Mouse (Mus musculus): ENCODE results near the gene Nup107. TPM values are rescaled to one million over a fixed set of nuclear protein-coding genes. Genes with fewer than 3 reads are reported as not detected.
"Not testable (repeated sequence)": the region's sequence is repeated elsewhere in the genome, so short reads cannot be mapped to it uniquely, and the experiment has no call there.

The Nup107 gene
- polyA plus RNA-seq, 1 experiment from 2014 or later, result 64.8 TPM

DNA sequence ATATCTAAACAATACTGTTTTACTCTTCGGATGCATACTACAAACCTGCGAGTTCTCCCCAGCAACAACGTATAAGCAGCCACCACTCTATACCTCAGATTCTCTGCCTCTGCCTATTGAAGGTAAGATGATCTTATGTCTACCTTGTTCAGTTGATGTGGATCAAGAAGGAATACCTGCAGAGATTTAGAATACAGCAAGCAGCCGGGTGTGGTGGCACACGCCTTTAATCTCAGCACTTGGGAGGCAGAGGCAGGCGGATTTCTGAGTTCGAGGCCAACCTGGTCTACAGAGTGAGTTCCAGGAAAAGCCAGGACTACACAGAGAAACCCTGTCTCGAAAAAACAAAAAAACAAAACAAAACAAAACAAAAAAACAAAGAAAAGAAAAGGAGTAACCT lies 55.0 kb downstream of the Nup107 start:
- H3K9ac ChIP-seq (ENCODE audit: low read length); H3K27ac ChIP-seq (ENCODE audit: low read length); ATAC-seq (ENCODE audit: low read depth); H3K27me3 ChIP-seq (ENCODE audit: control insufficient read depth, insufficient read depth, low read depth, low read length); H3K4me1 ChIP-seq (replicated peaks; ENCODE audit: control insufficient read depth, insufficient read depth, low read length); H3K4me3 ChIP-seq (ENCODE audit: low read length); H3K9me3 ChIP-seq (ENCODE audit: control insufficient read depth, low read length); H3K4me2 ChIP-seq (ENCODE audit: low read depth, low read length): not testable (repeated sequence)
- 94% methylated on average over 8 of the region's 8 CpGs for WGBS
- H3K36me3 ChIP-seq (ENCODE audit: control insufficient read depth, insufficient read depth, low read length), result peaks cover 12% of the 10 kb centered on the region

GRCm38 (mm10) chr10:117737075-117737474 lies 55.4 kb downstream of the Nup107 start:
- peaks cover 12% of the 10 kb centered on the region for H3K36me3 ChIP-seq (ENCODE audit: control insufficient read depth, insufficient read depth, low read length)
- no peaks in the 10 kb centered on the region for H3K4me1 ChIP-seq (replicated peaks; ENCODE audit: control insufficient read depth, insufficient read depth, low read length)
- no peaks in the 10 kb centered on the region for H3K9me3 ChIP-seq (ENCODE audit: control insufficient read depth, low read length)
- H3K27me3 ChIP-seq (ENCODE audit: control insufficient read depth, insufficient read depth, low read depth, low read length), result no peaks in the 10 kb centered on the region
- 85% methylated on average over 4 of the region's 4 CpGs for WGBS
- H3K9ac ChIP-seq (ENCODE audit: low read length), result no peak overlapping the region
- no peak for ATAC-seq (ENCODE audit: low read depth)
- no peak overlapping the region for H3K4me3 ChIP-seq (ENCODE audit: low read length)
- H3K27ac ChIP-seq (ENCODE audit: low read length), result no peak overlapping the region
- H3K4me2 ChIP-seq (ENCODE audit: low read depth, low read length), result no peak overlapping the region

DNA sequence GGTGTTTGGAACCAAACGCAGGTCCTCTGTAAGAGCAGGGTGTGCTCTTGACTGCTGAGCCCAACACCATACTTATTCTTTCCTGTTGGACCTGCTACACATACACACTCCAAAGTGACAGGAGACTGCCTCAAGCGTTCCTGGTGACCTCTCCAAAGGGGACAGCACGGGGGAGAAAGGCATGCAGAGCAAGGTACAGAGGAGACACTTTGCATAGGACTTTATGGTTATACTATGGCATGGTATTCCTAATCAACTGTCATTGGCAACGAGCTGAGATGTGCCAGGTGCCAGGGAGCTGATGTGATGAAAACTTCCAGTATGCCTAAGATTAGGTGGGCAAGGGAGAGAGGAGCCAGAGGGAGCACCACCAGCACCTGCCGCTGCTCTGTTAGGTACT lies 55.9 kb downstream of the Nup107 start:
- no peak overlapping the region for H3K4me3 ChIP-seq (ENCODE audit: low read length)
- 88% methylated on average over 5 of the region's 5 CpGs for WGBS

DNA sequence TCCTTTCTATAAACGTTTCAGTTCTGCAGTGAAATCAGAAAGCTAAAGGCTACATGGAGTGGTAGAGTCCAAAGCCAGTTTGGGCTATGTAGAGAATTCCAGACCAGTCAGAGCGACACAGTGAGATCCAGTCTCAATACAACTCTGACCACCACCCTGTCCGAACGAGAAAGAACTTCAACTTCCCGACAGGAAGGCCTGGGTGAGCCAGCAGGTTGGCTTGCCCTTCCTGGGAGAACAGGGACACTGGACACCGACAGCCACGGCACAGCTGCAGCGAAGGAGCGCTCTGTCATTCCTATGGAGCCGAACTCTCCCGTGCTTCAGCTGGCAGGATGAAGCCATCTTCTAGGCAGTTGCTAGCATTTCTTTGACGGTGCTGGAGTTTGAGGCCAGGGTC lies 57.1 kb downstream of the Nup107 start:
- not testable (repeated sequence) for H3K9ac ChIP-seq (ENCODE audit: low read length); H3K9me3 ChIP-seq (ENCODE audit: control insufficient read depth, low read length); ATAC-seq (ENCODE audit: low read depth); H3K4me3 ChIP-seq (ENCODE audit: low read length); H3K27me3 ChIP-seq (ENCODE audit: control insufficient read depth, insufficient read depth, low read depth, low read length); H3K27ac ChIP-seq (ENCODE audit: low read length); H3K4me2 ChIP-seq (ENCODE audit: low read depth, low read length); H3K4me1 ChIP-seq (replicated peaks; ENCODE audit: control insufficient read depth, insufficient read depth, low read length)
- 86% methylated on average over 11 of the region's 12 CpGs for WGBS
- H3K36me3 ChIP-seq (ENCODE audit: control insufficient read depth, insufficient read depth, low read length), result peaks cover 12% of the 10 kb centered on the region

More for the DNA sequence above, 55.9 kb downstream of the Nup107 start:
- Histone ChIP-seq H3K4me2 (ENCODE audit: low read depth, low read length) (no peak overlapping the region), H3K4me1 (replicated peaks; ENCODE audit: control insufficient read depth, insufficient read depth, low read length) (no peaks in the 10 kb centered on the region), H3K9ac (ENCODE audit: low read length) (no peak overlapping the region), H3K27ac (ENCODE audit: low read length) (no peak overlapping the region), H3K9me3 (ENCODE audit: control insufficient read depth, low read length) (no peaks in the 10 kb centered on the region), H3K36me3 (ENCODE audit: control insufficient read depth, insufficient read depth, low read length) (peaks cover 12% of the 10 kb centered on the region), H3K27me3 (ENCODE audit: control insufficient read depth, insufficient read depth, low read depth, low read length) (no peaks in the 10 kb centered on the region)
- no peak for ATAC-seq (ENCODE audit: low read depth)

DNA sequence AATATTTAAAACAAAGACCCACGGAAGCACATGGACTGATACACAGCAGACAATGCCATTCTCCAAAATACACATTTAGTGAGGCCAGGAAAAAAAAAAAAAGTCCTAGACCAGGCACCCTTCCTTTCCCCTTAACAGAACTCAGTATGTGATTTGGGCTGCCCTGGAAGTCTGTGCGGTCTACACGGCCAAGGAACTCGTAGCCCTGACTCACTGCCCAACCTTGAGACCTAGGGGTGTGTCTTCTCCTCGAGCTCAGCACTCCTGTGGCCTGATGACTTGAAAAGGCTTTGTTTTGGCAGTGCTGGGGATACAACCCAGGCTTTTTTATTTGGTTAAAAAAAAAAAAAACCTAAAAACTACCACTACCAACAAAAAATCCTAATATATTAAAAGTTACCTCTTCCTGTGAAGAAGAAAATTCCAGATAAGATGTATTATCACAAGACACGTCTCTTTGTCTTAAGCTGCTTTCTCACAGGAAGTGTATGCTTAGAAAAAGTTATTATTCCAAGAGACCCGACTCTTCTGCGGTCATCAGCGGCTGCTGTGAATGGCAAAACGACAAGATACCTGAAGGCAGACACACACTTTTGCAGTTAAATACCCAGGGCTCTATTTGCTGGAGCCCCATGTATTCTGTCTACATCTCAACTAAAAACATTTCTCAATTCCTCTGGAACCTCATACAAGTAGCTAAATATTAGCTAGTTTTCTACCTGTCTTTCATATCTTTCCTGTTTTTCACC lies 58.2 kb downstream of the Nup107 start:
- ATAC-seq (ENCODE audit: low read depth); H3K4me1 ChIP-seq (replicated peaks; ENCODE audit: control insufficient read depth, insufficient read depth, low read length); H3K9ac ChIP-seq (ENCODE audit: low read length); H3K9me3 ChIP-seq (ENCODE audit: control insufficient read depth, low read length); H3K27me3 ChIP-seq (ENCODE audit: control insufficient read depth, insufficient read depth, low read depth, low read length); H3K4me2 ChIP-seq (ENCODE audit: low read depth, low read length); H3K36me3 ChIP-seq (ENCODE audit: control insufficient read depth, insufficient read depth, low read length); H3K27ac ChIP-seq (ENCODE audit: low read length); H3K4me3 ChIP-seq (ENCODE audit: low read length): not testable (repeated sequence)
- 61% methylated on average over 9 of the region's 10 CpGs for WGBS

- H3K27ac ChIP-seq (ENCODE audit: low read length); H3K9me3 ChIP-seq (ENCODE audit: control insufficient read depth, low read length); H3K4me1 ChIP-seq (replicated peaks; ENCODE audit: control insufficient read depth, insufficient read depth, low read length); H3K4me3 ChIP-seq (ENCODE audit: low read length); H3K27me3 ChIP-seq (ENCODE audit: control insufficient read depth, insufficient read depth, low read depth, low read length); ATAC-seq (ENCODE audit: low read depth); H3K9ac ChIP-seq (ENCODE audit: low read length); H3K4me2 ChIP-seq (ENCODE audit: low read depth, low read length); H3K36me3 ChIP-seq (ENCODE audit: control insufficient read depth, insufficient read depth, low read length): not testable (repeated sequence)
- 40% methylated on average over 8 of the region's 8 CpGs for WGBS
These were observed 58.9 kb downstream of the Nup107 start for GRCm38 (mm10) chr10:117733626-117734025.

DNA sequence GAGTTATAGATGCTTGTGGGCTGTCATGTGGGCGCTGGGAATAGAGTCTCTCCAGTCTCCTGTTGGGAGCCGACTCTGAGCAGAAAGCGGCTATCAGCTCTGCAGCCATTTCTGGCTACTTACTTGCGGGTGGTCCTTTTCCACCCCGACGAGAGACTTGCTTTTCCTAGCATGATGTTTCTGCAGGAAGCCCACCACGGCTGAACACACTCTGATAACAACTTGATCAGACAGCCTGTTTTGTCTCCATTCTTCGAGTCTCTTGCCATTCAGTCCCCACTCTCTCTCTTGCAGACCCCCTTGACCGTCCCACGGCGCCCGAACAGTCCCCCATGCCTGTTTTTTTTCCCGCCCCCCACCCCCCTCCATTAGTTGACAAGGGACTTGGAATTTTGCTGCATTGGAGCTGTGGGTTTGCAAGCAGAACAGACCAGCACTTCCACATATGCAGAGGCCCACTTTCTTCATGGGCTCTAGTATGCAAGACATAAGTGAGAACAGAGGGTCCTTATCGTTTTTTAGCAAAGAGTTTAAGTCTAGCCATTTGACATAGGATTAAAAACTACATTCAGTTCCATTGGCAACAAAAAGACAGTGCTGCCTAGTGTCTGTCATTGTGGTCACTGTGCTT lies 59.4 kb downstream of the Nup107 start:
- no peaks in the 10 kb centered on the region; the same call in 1 of the 2 replicates for H3K4me1 ChIP-seq (replicated peaks; ENCODE audit: control insufficient read depth, insufficient read depth, low read length)
- H3K9me3 ChIP-seq (ENCODE audit: control insufficient read depth, low read length), result no peaks in the 10 kb centered on the region

DNA sequence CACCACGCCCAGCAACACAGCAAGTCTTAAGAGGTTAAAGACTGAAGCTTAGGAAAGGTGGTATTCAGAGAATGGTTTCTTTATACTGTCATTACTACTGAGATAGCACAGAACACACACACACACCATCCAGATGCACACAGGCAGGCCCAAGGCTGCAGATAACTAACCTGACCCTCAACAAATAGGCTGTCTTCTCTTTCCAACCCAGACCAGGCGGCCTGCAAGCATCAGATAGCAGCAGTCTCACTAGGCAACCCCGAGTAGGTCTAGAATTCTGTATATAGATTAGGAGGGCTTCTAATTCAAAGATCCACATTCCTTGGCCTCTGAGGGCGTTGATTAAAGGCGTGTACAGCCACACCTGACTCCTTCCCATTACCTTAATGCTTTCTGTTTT lies 60.3 kb downstream of the Nup107 start:
- Histone ChIP-seq H3K9ac (ENCODE audit: low read length) (no peak overlapping the region), H3K27me3 (ENCODE audit: control insufficient read depth, insufficient read depth, low read depth, low read length) (no peaks in the 10 kb centered on the region), H3K9me3 (ENCODE audit: control insufficient read depth, low read length) (no peaks in the 10 kb centered on the region), H3K4me2 (ENCODE audit: low read depth, low read length) (no peak overlapping the region), H3K27ac (ENCODE audit: low read length) (no peak overlapping the region), H3K36me3 (ENCODE audit: control insufficient read depth, insufficient read depth, low read length) (peaks cover 2% of the 10 kb centered on the region; the same call in 1 of the 2 replicates), H3K4me1 (replicated peaks; ENCODE audit: control insufficient read depth, insufficient read depth, low read length) (no peaks in the 10 kb centered on the region; the same call in 1 of the 2 replicates), H3K4me3 (ENCODE audit: low read length) (no peak overlapping the region)
- ATAC-seq (ENCODE audit: low read depth), result no peak
- WGBS, result 80% methylated on average over 5 of the region's 5 CpGs

More for the DNA sequence above, 59.4 kb downstream of the Nup107 start:
- no peak for ATAC-seq (ENCODE audit: low read depth)
- Histone ChIP-seq H3K4me2 (ENCODE audit: low read depth, low read length) (no peak overlapping the region), H3K27me3 (ENCODE audit: control insufficient read depth, insufficient read depth, low read depth, low read length) (no peaks in the 10 kb centered on the region), H3K4me3 (ENCODE audit: low read length) (no peak overlapping the region), H3K27ac (ENCODE audit: low read length) (no peak overlapping the region), H3K9ac (ENCODE audit: low read length) (no peak overlapping the region), H3K36me3 (ENCODE audit: control insufficient read depth, insufficient read depth, low read length) (peaks cover 3% of the 10 kb centered on the region)
- WGBS, result 74% methylated on average over 14 of the region's 14 CpGs

DNA sequence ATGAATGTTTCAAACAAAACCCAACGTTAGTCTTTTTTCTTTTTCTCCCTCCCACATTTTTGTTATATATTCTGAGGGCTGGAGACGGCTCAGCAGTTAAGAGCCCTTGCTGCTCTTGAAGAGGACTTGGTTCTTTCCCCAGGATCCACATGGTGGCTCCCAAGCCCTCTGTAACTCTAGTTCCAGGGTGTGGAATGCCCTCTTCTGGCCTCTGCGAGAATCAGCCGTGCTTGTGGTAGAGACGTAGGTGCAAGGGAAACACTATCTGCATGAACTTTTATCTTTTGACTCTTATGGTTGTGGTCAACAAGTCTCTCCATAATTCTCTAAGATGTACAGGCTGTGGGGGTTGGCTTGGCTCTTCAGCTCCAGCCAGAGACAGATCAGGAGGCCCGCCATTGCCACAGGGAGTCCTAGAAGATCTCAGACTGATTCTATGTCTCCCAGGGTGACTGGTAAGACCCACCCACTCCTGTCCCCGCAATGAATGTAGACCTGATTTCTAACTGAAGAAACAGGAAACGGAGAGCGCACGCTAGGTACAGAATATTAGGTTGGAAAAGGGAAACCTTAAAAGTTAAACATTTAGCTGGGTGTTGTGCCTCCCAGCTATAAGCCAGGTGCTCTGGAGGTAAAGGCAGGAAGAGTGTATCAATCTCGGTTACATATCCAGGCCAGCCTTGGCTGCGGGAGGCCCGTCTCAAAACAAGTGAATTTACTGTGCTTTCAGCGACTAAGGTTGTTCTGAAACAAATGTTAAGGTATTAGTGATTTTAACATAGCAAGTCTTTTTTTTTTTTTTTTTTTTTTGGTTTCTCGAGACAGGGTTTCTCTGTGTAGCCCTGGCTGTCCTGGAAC lies 61.0 kb downstream of the Nup107 start:
- H3K27me3 ChIP-seq (ENCODE audit: control insufficient read depth, insufficient read depth, low read depth, low read length), result no peaks in the 10 kb centered on the region
- H3K9ac ChIP-seq (ENCODE audit: low read length), result peak overlapping the region; percentile 1; the same call in 1 of the 2 replicates
- H3K27ac ChIP-seq (ENCODE audit: low read length), result peak overlapping the region; percentile 63
- peaks cover 2% of the 10 kb centered on the region; the same call in 1 of the 2 replicates for H3K36me3 ChIP-seq (ENCODE audit: control insufficient read depth, insufficient read depth, low read length)
- 45% methylated on average over 14 of the region's 15 CpGs for WGBS
- no peaks in the 10 kb centered on the region; the same call in 1 of the 2 replicates for H3K4me1 ChIP-seq (replicated peaks; ENCODE audit: control insufficient read depth, insufficient read depth, low read length)
- no peaks in the 10 kb centered on the region for H3K9me3 ChIP-seq (ENCODE audit: control insufficient read depth, low read length)
- H3K4me2 ChIP-seq (ENCODE audit: low read depth, low read length), result no peak overlapping the region
- peak; percentile 67; the same call in 1 of the 2 replicates for ATAC-seq (ENCODE audit: low read depth)
- no peak overlapping the region for H3K4me3 ChIP-seq (ENCODE audit: low read length)

All from lung, embryonic 16.5 days (tissue).